Mouse (Mus musculus) heart, adult 2 months (tissue): Measurements from ENCODE around the gene Emp3.
A peak's percentile ranks its signal among the peaks of the same experiment; 100 is the strongest.

Experiments used
- CTCF ChIP-seq: fragments of 200-600 bp; IDR thresholded peaks from 2 replicates; pipeline ENCODE4 v1.8.1; 2022; ENCODE audit warnings: antibody characterized with exemption, mild to moderate bottlenecking, moderate library complexity
- EP300 ChIP-seq: fragments of 200-500 bp; IDR thresholded peaks from 2 replicates; pipeline ENCODE4 v1.6.1; 2011; ENCODE audit warnings: low read depth, low read length, control low read depth; ENCODE audit not compliant: insufficient read depth

DNA sequence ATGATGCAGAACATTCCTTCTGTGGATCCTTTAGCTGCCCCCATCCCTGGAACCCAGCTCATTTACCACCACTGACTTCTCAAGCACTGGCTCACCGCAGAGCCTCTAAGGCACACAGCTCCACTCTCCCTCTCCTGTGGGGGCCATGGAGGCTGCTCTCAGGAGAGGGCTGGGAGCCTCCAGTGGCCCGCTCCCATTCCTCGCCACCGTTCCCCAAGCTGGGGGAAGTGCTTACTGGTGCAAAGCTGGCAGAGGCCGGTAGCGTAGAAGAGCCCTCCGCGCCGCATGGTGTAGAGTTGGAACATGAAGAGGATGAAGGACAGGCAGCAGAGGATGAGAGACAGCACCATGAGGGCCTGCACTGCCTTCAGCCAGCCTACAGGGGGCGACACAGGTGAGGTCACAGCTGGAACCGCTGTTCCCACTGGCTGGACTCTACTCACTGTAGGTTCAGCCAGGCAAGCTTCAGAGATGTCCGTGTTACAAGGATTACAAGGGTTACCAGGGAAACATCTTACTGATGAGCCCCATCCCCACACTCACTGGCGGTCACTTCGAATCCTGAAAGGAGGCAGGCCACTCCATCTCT is 2.0 kb downstream of the Emp3 start:
- TF ChIP-seq CTCF (peak; percentile 67), EP300 (no peak)
